Mouse (Mus musculus): ENCODE data around the gene Fam169b.

Fam169b gene

GRCm38 (mm10) chr7:68408611-68409010, 135.0 kb downstream of the Fam169b start:
- no peak for ATAC-seq (ENCODE audit: low TSS enrichment)
